Mouse (Mus musculus): Measurements from ENCODE around the gene Enah.

DNA sequence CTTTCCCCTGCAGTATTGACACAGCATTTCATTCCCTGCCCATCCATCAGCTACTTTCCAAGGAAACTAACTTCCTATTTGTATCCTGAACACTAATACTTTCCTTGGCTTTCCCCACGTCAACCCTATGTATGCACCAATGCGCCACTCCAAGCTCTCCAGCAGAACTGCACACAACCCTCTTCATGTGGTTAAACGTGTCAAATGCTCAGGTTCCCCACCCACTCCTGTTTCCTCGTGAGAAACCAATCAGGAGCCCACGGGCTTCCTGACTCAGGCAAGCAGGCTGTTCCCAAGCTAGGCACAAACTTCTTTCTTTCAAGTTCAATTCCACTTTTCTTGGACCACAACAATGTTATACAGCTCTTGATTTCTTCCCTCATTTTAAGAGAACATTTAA is 91.4 kb downstream of the Enah start:
- TF ChIP-seq POLR2A (IDR thresholded peaks at IDR 0.05; ENCODE audit: low read depth, low read length) (no peak), CTCF (conservative IDR thresholded peaks at IDR 0.05; ENCODE audit: insufficient read depth, insufficient read length, low read depth, low read length) (no peak)
